Mouse (Mus musculus) liver, postnatal 0 days (tissue): ENCODE data around the gene Sertad3.
A peak's percentile ranks its signal among the peaks of the same experiment; 100 is the strongest.

Experiments
- CTCF ChIP-seq: sonication (generic); IDR thresholded peaks from 2 replicates; pipeline ENCODE4 v1.5.1; 2016; ENCODE audit warnings: antibody characterized with exemption, low read depth
- EP300 ChIP-seq: IDR thresholded peaks from 2 replicates; pipeline ENCODE4 v1.6.1; 2016; ENCODE audit warnings: antibody characterized with exemption, low read depth, mild to moderate bottlenecking

DNA sequence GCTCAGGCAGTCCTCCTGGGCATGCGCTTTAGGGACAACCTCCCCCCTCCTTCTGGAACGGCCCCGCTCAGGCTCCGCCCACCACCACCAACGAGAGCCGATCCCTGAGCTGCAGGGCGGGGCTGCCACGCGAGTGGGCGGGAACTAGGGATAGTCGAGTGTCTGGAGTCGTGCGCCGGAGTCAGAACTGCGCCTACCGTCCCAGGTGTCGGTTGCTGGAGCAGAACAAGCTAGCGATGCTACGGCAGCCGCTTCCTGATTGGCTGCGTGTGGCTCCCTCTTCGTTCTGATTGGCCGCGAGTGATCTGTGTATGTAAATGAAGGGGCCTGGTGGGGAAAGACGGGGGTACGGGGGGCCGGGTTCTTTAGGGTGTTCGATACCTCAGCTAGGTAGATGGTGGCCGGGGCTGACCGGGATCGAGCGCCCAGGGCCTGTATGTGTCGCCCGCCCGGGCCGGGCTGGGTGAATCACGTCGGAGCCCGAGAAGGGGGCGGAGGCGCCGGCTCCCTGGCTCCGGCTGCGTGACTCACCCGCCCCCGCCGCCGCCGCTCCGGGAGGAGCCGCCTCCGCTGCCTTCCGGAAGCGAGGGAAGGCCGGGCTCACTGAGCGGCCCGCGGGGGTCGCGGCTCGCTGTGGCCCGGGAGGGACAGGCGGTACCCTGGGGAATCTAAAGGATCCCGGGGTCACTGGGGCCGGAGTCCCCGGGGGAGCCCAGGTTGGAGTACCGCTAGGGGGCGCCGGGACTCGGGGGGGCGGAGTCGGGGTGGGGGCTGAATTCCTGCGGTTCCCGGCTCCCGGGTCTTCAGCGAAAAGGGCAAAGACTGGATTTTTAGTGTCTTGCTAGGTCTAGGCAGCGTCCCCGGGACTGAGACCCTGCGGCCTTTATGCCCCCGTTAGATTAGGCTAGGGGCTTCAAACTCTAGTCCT lies 13.5 kb downstream of the Sertad3 start, which contains the start of gene Sertad1:
- TF ChIP-seq CTCF (peak; percentile 69), EP300 (peak; percentile 19; the same call in 1 of the 2 replicates)
